Mouse (Mus musculus) kidney, adult 2 months (tissue): ENCODE results near the gene Olfr1150-ps1.

Experiments
- CTCF ChIP-seq: fragments of 200-500 bp; conservative IDR thresholded peaks from 2 replicates; pipeline ENCODE4 v1.5.1; 2011; ENCODE audit warnings: low read depth, mild to moderate bottlenecking, control low read depth, low read length, moderate library complexity, mixed read lengths; ENCODE audit not compliant: insufficient read depth, insufficient read length
- POLR2A ChIP-seq: fragments of 200-500 bp; IDR thresholded peaks from one replicate; pipeline ENCODE4 v1.6.1; 2011; ENCODE audit warnings: low read depth, low read length, control low read depth

- TF ChIP-seq POLR2A (no peak), CTCF (no peak)
Observed at GRCm38 (mm10) chr2:87855562-87855961, 11.8 kb downstream of the Olfr1150-ps1 start, which contains the start of gene Olfr1151.
